Mouse (Mus musculus) brain, embryonic 18.5 days (tissue): Measurements from ENCODE around the gene Ssr1.

Experiments
- DNase-seq: peaks from one replicate; pipeline ENCODE4 v3.0.0-alpha.2; 2012; ENCODE audit warnings: low read depth, low spot score

Gene Ssr1

GRCm38 (mm10) chr13:37919711-37920277, 74.2 kb downstream of the Ssr1 start:
- DNase-seq: no peak

DNA sequence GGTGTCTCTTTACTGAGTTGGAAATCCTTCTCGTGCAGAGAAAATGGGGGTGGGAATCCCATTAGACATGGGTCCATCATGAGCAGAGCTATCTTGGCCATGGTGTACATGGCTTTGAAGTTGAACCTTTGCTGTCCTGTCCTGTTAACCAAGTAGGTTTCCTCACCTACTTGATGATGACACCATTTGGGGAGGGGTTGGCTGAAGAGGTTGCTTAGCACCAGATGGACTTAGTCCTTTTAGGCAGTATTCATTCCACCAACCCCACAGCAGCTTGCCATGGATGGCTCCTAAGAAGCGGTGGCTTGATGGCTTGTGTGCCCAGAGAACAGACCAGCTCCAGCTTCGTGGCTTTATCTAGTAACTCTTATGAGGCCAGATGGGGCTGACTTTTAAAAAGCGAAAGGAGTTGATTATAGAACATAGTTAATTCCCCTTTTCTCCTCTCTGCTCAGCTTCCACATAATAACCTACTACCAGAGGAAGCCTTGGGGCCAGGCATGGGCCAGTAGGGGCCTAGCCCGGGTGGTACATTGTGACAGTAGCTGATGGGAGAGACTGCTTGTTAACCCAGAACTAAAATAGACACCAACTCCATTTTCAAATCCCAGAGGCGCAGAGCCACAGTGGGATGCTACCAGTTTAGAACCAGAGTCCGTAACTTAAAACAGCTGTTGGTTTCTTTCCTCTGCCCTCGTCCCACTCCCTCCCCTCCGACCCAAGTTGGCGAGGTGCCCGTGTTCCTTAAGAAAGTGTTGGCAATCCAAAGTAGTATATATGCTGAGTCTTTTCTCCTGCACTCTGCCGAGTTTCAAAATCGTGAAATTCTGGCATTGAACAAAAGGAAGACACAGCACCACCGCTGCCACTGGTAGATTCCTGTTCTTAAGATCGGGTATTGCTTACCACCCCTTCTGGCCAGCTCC, 75.4 kb downstream of the Ssr1 start:
- DNase-seq: no peak
